15 mouse cellular contexts compared by ENCODE assay signal in genomic region chr7:83312172-83312571, GRCm38 (mm10).
DNase-seq lines count a peak whose midpoint lies in the region; ATAC-seq lines count a peak whose summit lies in the region.
"Had no signal": no experiment of that assay in that cellular context is flagged by ENCODE, and none has a peak within 500 bp of the region (broad histone marks: within the 10 kb centered on the region; RNA-seq: fewer than 3 reads in every experiment).

No protein-coding gene starts in this region.

- peak; percentile 70; the same call in 1 of the 2 replicates for ATAC-seq in embryonic facial prominence, embryonic 14.5 days (ENCODE audit: low read depth)
- peak; percentile 56; the same call in 1 of the 2 replicates for ATAC-seq in intestine, embryonic 15.5 days

- H3K9ac ChIP-seq in embryonic facial prominence, embryonic 14.5 days (ENCODE audit: low read depth, low read length): no peak overlapping the region
- no peak overlapping the region for H3K9ac ChIP-seq in intestine, embryonic 15.5 days
- H3K9ac ChIP-seq: hindbrain, embryonic 15.5 days; limb, embryonic 12.5 days; midbrain, embryonic 12.5 days had no signal

- WGBS in embryonic facial prominence, embryonic 14.5 days: 51% methylated on average over 4 of the region's 4 CpGs
- WGBS in intestine, embryonic 15.5 days: 57% methylated on average over 4 of the region's 4 CpGs

- no peak overlapping the region for H3K4me2 ChIP-seq in embryonic facial prominence, embryonic 14.5 days (ENCODE audit: low read depth, low read length)
- H3K4me2 ChIP-seq in intestine, embryonic 15.5 days (replicated peaks): no peak overlapping the region
- H3K4me2 ChIP-seq: hindbrain, embryonic 15.5 days; limb, embryonic 12.5 days; midbrain, embryonic 12.5 days had no signal

- H3K4me3 ChIP-seq in embryonic facial prominence, embryonic 14.5 days (ENCODE audit: low read depth, low read length): no peak overlapping the region
- H3K4me3 ChIP-seq in intestine, embryonic 15.5 days (replicated peaks): no peak overlapping the region
- H3K4me3 ChIP-seq: hindbrain, embryonic 15.5 days; limb, embryonic 12.5 days; midbrain, embryonic 12.5 days; myocyte had no signal

- H3K9me3 ChIP-seq in embryonic facial prominence, embryonic 14.5 days (ENCODE audit: control insufficient read depth, low read length): no peaks in the 10 kb centered on the region
- H3K9me3 ChIP-seq in intestine, embryonic 15.5 days: no peaks in the 10 kb centered on the region
- H3K9me3 ChIP-seq: hindbrain, embryonic 15.5 days; midbrain, embryonic 12.5 days had no signal

- H3K4me1 ChIP-seq in embryonic facial prominence, embryonic 14.5 days (ENCODE audit: control insufficient read depth, insufficient read depth, low read length): no peaks in the 10 kb centered on the region
- no peaks in the 10 kb centered on the region for H3K4me1 ChIP-seq in intestine, embryonic 15.5 days (replicated peaks)
- H3K4me1 ChIP-seq: hindbrain, embryonic 15.5 days; limb, embryonic 12.5 days; midbrain, embryonic 12.5 days had no signal

- H3K27me3 ChIP-seq in embryonic facial prominence, embryonic 14.5 days (replicated peaks; ENCODE audit: control insufficient read depth, insufficient read depth, low read length): no peaks in the 10 kb centered on the region
- H3K27me3 ChIP-seq in intestine, embryonic 15.5 days (replicated peaks): no peaks in the 10 kb centered on the region
- H3K27me3 ChIP-seq: hindbrain, embryonic 15.5 days; limb, embryonic 12.5 days; midbrain, embryonic 12.5 days had no signal

- no peaks in the 10 kb centered on the region for H3K36me3 ChIP-seq in embryonic facial prominence, embryonic 14.5 days (ENCODE audit: control insufficient read depth, insufficient read depth, low read length)
- no peaks in the 10 kb centered on the region for H3K36me3 ChIP-seq in intestine, embryonic 15.5 days
- H3K36me3 ChIP-seq: hindbrain, embryonic 15.5 days; limb, embryonic 12.5 days; midbrain, embryonic 12.5 days had no signal

- H3K27ac ChIP-seq in embryonic facial prominence, embryonic 14.5 days (replicated peaks; ENCODE audit: low read depth, low read length): no peak overlapping the region
- no peak overlapping the region for H3K27ac ChIP-seq in intestine, embryonic 15.5 days
- H3K27ac ChIP-seq: hindbrain, embryonic 15.5 days; limb, embryonic 12.5 days; macrophage; midbrain, embryonic 12.5 days had no signal

- DNase-seq in layer of hippocampus, postnatal 14 days (ENCODE audit: low spot score in 2 of 2): peak; percentile 4 to 17
- DNase-seq in layer of hippocampus, postnatal 36 days: no peak
- DNase-seq in embryonic facial prominence, embryonic 14.5 days (ENCODE audit: low spot score): peak; percentile 68
- DNase-seq in lung, postnatal 25 days (ENCODE audit: low spot score): peak; percentile 0
- DNase-seq in right cerebral cortex, postnatal 14 days: no peak
- DNase-seq in cerebellum, adult 11 months: no peak
- no peak for DNase-seq in left cerebral cortex, adult 9 months (ENCODE audit: low spot score in 2 of 2)
- DNase-seq: cerebellum, postnatal 36 days; kidney, adult 9 months had no signal

Comparison
In these comparisons a context has a peak if more than half of its experiments do, and no peak if none do; other contexts are left out.
1. DNase-seq: peak in layer of hippocampus, postnatal 14 days (2 of 2), embryonic facial prominence, embryonic 14.5 days (single experiment) and lung, postnatal 25 days (single experiment); none in layer of hippocampus, postnatal 36 days (0 of 2), right cerebral cortex, postnatal 14 days (single experiment), cerebellum, adult 11 months (single experiment) and left cerebral cortex, adult 9 months (0 of 2).